Mouse (Mus musculus) thymus, postnatal 4 days (tissue): ENCODE measurements around the gene Celf2.
"Not testable (repeated sequence)": the region's sequence is repeated elsewhere in the genome, so short reads cannot be mapped to it uniquely, and the experiment has no call there.

Experiments
- DNase-seq: peaks from one replicate; pipeline ENCODE4 v3.0.0; 2021

Celf2 gene

GRCm38 (mm10) chr2:6647028-6647427 lies 862.3 kb downstream of the Celf2 start:
- DNase-seq: no peak

GRCm38 (mm10) chr2:6646325-6646724 lies 863.0 kb downstream of the Celf2 start:
- no peak for DNase-seq

- no peak for DNase-seq
Measured at GRCm38 (mm10) chr2:6642222-6642850, 867.0 kb downstream of the Celf2 start.

- DNase-seq: no peak
Measured at GRCm38 (mm10) chr2:6639370-6639769, 870.0 kb downstream of the Celf2 start.

- no peak for DNase-seq
Measured at GRCm38 (mm10) chr2:6637147-6637546, 872.2 kb downstream of the Celf2 start.

DNA sequence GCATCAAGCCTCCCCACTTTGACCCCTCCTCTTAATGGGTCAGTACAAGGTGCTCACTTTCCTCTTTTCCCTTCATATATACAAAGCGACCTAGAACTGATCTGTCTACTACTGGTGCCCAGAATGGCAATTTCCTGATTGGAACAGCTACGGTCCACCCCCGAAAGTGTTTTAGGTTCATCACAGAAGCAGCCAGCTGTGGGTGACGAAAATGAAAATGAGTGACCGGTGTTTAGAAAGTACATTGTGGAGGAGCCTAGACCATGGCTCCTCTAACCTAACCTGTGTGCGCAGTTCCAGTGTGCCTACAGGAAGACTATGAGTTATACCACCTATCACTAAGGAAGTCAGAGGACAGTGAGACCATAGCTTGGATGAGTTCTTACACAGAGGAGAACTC lies 874.5 kb downstream of the Celf2 start:
- no peak for DNase-seq

DNA sequence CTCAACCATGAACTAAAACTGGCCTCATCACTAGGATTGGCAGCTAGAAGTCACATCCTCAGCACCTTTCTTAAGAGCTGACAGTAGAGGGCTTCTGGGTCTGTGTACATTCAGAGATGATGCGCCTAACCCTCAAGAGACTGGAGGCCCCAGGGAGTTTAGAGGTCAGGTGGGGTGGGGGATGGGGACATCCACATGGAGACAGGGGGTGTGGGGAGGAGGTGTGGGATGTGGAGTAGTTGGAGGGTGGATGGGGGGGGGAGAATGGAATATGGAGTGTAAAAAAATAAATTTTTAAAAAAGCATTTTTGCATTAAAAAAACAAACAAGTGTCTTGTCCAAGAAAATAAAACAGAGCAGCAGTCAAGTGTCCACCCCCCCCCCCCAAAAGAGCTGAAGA lies 876.2 kb downstream of the Celf2 start:
- no peak for DNase-seq

DNA sequence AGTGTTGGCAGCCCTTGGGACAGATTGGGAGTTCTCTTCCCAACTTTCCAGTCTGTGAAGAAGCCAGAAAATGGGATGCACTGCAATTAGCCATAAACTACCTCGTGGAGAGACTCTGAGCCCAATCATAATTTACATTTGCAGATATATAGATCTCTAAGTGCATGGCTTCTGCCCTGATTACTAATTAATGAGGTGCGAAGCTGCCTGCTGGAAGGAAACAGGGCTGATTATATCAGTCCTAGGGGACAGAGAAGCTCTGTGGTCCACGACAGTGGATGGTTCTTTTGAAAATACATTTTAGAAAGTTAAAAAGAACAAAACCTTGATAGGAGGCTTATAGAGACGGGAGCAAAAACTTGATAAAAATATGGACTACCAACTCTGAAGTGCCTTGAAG lies 885.6 kb downstream of the Celf2 start:
- no peak for DNase-seq

DNA sequence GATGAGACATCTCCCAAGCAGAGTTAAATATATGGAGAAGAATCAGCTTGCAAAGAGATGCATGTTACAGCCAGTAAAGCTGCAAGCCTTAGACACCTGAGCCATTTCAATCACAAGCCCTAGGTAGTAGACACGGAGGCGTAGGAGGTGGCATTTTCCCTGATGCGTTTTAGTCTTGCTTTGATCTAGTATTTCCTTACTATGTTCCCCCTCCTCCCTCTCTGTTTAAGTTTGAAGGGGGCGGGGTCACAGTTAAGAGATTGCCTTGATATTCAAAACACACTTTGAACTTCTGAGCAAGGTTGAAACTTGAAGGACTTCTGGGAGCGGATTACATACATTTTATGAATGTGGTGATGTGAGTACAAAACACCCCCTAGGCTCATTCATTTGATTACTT lies 887.3 kb downstream of the Celf2 start:
- DNase-seq: no peak

DNA sequence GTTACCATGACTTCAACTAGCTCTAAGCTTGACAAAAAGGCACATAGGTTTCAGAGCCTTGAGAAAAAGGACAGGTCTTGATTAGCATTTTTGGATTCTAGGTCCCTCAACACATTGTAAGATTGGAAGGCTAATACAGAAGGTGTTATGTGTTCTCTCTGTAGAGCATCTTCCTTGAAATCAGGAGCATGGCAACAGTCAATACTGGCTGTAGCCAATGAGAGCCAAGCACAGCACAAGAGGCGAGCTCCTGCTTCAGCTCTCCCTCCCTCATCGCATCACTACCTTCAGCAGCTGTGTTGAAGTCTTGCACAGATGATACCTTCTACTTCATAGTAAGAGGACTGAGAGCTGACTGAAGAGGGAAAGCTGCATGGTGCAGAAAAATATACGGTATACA lies 890.5 kb downstream of the Celf2 start:
- DNase-seq: no peak

- no peak for DNase-seq
Measured at GRCm38 (mm10) chr2:6618450-6618849, 890.9 kb downstream of the Celf2 start.

DNA sequence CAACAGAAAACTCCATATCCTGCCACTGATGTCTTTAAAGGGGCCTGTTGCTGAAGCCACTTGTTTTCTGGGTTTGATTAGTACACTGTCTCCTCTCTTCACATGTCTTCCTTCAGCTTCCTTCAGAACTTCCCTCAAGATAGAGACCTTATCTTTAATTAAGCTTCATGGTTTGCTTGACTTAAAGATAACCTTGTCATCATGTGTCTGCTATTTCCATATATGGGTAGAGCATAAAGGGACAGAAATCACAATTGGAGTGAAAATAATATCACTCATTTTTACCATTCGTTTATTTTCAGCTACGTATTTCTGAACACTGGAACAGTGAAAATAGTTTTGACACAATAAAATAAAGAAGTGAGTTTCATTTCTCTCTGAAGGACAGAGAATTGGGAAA lies 905.0 kb downstream of the Celf2 start:
- no peak for DNase-seq

- DNase-seq: no peak
Measured at GRCm38 (mm10) chr2:6603880-6604279, 905.5 kb downstream of the Celf2 start.

DNA sequence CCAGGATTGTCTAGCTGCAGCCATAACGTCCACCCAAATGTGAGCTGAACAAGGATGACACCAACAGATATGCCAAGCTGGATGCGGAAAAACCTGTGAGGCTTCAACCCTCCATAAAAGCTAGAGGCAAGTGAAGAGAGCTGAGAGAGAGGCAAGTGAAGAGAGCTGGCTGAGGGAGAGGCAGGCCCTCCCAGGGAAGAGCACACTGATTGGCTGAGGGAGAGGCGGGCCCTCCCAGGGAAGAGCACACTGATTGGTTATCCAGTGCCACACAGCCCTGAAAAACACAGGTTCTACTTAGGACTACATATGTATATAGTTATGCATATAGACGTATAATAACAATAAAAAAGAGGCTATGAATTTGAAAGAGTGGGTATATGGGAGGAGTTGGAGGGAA lies 907.2 kb downstream of the Celf2 start:
- DNase-seq: no peak

DNA sequence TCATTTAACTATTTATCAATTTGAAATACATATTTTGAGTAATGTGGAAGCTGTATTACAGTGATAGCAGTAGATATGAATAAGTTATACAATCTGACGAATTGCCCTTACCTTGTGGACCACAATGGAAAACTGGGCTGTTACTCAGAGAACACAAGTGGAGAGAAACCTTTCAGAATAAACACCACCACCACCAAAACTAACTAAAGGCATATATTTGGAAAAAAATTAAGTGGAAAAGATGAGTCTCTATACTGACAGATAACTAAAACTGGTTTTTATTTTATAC lies 910.5 kb downstream of the Celf2 start:
- DNase-seq: no peak

GRCm38 (mm10) chr2:6598124-6598878 lies 911.1 kb downstream of the Celf2 start:
- DNase-seq: no peak

- no peak for DNase-seq
Measured at GRCm38 (mm10) chr2:6594736-6595135, 914.6 kb downstream of the Celf2 start.

DNA sequence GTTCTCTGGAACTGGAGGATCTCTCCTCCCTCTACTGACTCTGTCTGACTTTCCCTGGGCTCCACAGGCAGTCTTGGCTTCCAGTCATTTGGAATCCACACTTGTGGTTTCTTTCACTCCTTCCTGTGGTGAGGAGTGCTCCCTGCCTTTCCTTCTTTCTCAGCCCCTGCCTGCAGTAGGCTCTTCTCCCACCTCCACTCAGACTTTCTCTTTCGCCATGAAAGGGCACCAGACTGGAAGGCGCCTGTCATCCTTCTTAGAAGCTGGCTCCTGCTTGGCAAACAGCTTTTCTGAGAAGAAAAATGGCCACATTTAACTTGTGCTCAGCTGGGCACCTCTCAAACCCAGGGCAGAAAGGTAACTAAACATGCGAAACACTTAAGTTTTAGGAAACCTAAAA lies 915.2 kb downstream of the Celf2 start:
- DNase-seq: no peak

GRCm38 (mm10) chr2:6593739-6594138 lies 915.6 kb downstream of the Celf2 start:
- DNase-seq: no peak

DNA sequence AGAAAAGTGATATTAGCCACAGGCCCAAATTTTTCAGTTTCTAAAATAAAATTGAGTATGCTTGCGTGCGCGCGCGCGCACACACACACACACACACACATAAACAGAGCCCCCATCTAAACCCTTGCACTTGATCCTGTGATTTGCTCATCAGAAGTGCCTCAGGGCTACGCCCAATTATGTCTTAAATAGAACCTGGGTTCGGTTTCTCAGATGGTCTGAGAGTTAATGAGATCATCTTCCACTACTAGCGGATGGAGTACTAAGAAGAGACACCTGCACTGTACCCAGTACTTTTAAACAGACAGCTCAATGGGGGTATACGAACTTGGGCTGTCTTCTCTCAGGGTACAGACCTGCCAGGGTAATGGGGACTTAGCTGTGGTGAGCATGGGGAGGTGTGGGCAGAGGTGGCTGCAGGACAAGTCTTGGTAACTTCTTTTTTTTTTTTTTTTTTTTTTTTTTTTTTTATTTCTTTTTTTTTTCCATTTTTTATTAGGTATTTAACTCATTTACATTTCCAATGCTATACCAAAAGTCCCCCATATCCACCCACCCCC lies 923.2 kb downstream of the Celf2 start:
- DNase-seq: no peak

DNA sequence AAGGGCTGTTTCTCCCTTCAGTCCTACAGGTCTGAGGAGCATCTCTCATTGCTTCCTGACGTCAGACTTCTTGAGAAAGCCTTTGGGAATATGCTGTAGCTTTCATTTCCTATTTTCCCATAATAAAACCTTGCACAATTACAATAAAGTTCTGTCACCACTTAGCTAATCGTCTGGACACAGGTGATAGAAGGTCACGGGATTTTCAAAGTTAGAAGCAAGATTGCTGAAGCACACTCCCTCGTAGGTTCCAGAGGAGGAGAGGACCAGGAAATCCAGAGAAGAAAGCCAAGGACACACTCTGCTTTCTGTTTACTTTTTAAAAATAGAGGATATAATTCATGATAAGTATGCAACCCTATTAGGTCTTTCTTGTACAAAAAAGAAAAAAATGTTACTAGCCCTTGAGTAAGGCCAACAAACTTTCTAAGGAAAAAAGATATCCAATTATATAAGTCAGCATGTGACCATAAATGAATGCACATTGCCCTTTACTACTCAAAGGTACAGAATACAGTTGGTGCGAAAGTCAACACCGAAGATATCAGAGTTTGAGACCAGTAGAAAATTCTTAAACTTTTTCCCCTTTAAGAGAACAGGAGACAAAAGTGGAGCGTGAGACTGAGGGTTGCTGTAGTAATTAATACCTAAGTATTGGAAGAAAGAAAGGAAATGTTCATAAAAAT lies 924.2 kb downstream of the Celf2 start:
- DNase-seq: no peak

DNA sequence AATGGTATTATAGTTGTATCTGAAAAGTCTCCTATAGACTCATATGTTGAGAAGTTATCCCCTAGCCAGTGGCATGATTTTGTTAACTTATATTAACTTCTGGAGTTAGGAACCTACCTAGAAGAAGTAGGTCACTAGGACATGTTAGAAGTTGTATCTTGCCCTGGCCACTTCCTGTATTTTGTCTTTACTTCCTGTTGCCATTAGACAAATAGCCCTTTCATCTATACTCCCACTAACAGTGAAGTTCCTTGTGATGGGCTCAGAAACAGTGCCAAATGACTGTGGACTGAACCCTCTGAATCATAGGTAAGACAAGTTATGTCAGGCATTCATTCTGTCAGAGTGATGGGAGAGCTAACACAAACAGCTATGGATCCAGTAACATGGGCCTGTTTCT lies 926.7 kb downstream of the Celf2 start:
- no peak for DNase-seq

DNA sequence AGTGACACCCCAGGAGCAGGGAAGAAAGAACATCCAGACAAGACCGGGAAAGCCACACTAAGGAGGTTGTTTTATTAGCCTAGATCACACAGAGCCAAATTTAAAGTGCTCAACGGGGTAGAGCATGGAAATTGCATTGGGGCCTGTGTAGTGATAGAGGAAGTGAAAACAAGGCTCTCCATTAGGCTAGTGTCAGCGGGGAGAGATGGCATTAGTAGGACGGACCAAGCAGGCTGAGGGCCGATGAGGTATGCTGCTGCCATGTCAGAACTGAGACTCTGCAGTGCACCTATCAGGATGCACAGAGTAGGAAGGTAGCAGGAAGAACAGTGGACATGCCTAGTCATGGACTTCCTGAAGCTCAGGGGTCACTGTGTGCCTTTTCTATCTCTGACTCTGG lies 929.3 kb downstream of the Celf2 start:
- no peak for DNase-seq

DNA sequence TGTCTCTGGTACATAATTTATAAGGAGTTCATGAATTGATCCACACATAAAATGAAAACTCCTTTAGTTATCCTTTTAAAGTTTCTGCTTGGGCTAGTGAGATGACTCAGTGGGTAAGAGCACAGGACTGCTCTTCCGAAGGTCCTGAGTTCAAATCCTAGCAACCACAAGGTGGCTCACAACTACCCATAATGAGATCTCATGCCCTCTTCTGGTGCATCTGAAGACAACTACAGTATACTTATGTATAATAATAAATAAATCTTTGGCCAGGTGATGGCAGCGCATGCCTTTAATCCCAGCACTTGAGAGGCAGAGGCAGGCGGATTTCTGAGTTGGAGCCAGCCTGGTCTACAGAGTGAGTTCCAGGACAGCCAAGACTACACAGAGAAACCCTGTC lies 934.0 kb downstream of the Celf2 start:
- not testable (repeated sequence) for DNase-seq
